Mouse (Mus musculus): ENCODE data around the gene Tk1.

The Tk1 gene

GRCm38 (mm10) chr11:117768725-117769682, 56.9 kb downstream of the Tk1 start:
- DNase-seq (ENCODE audit: low spot score) = no peak

- DNase-seq (ENCODE audit: low spot score) = no peak
These were observed 59.6 kb downstream of the Tk1 start for GRCm38 (mm10) chr11:117766275-117766674.

Measured in lung, postnatal 25 days (tissue).